Mouse (Mus musculus) stomach, embryonic 16.5 days (tissue): ENCODE results near the gene Zc3h8. TPM values are rescaled to one million over a fixed set of nuclear protein-coding genes. Genes with fewer than 3 reads are reported as not detected.

ENCODE experiments used
- ATAC-seq: fragments of 200-750 bp; cut with Nextera tagmentation; 2 replicates; pipeline ENCODE4 v1.8.0; 2017; ENCODE audit warnings: moderate number of reproducible peaks, moderate TSS enrichment; ENCODE audit not compliant: insufficient read depth, low FRiP score
- H3K27ac ChIP-seq: fragments of 300-500 bp; sonication (generic); 2 replicates; pipeline ENCODE4 v1.5.1; 2014; ENCODE audit warnings: low read length
- H3K27me3 ChIP-seq: fragments of 300-500 bp; sonication (generic); 2 replicates; pipeline ENCODE4 v1.6.1; 2014; ENCODE audit warnings: low read length, control low read depth, mixed read lengths; ENCODE audit not compliant: control insufficient read depth, insufficient read depth
- H3K36me3 ChIP-seq: fragments of 300-500 bp; sonication (generic); 2 replicates; pipeline ENCODE4 v1.6.1; 2014; ENCODE audit warnings: low read length; ENCODE audit not compliant: control insufficient read depth, insufficient read depth
- H3K4me1 ChIP-seq: fragments of 300-500 bp; sonication (generic); 2 replicates; pipeline ENCODE4 v1.6.1; 2014; ENCODE audit warnings: low read length, control low read depth, mixed read lengths; ENCODE audit not compliant: control insufficient read depth, insufficient read depth
- H3K4me2 ChIP-seq: fragments of 300-500 bp; sonication (generic); 2 replicates; pipeline ENCODE4 v1.6.1; 2014; ENCODE audit warnings: low read depth, low read length, mixed read lengths
- H3K4me3 ChIP-seq: fragments of 300-500 bp; sonication (generic); replicated peaks from 2 replicates; pipeline ENCODE4 v1.5.1; 2014; ENCODE audit warnings: mild to moderate bottlenecking, low read length
- H3K9ac ChIP-seq: fragments of 300-500 bp; sonication (generic); 2 replicates; pipeline ENCODE4 v1.6.1; 2014; ENCODE audit warnings: low read length
- H3K9me3 ChIP-seq: fragments of 300-500 bp; sonication (generic); replicated peaks from 2 replicates; pipeline ENCODE4 v1.6.1; 2016; ENCODE audit warnings: low read length, control low read depth; ENCODE audit not compliant: control insufficient read depth
- WGBS: fragments of 180-500 bp; shearing (Covaris S2); extraction: QIAGEN DNeasy Blood & Tissue Kit; methylation state at CpG from one replicate; pipeline ENCODE4 v1.1.7; 2014; 5-methylcytosine and 5-hydroxymethylcytosine counted together
- polyA plus RNA-seq: library from polyadenylated mRNA; unstranded; fragments of >200 nt; fragmentation: Nextera tagmentation; extraction: Ambion mirVana; gene quantifications from 2 replicates; pipeline ENCODE4 v1.2.1, GENCODE M21; 2015

Gene Zc3h8
- polyA plus RNA-seq, 1 experiment from 2014 or later: 5.5 TPM

DNA sequence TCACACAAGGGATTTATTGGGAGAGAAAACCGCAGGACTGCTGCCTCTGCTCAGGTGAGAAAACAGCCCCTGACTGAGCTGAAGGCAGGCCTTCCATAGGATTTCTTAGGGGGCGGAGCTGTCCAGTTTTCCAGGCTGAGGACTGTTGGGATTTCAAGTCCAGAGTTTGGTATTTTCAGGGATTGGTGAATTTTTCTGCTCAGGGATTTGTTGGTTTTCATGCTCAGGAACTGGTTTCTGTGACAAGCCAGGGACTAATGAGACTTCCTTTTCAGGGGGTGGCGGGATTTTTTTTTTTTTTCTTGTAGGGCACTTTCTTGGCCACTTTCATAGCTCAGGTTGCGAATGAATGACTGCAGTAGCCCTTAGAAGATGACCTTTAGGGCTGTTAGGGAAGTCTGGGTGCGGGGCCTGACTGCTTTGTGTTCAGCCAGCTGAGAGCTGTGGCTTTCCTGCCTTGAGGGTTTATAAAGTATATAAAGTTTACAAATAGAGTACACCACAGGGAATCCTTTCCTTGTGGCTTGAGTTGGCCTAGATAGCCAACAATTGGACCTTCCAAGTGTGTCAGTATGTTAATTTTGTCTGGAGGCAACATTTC, 21.7 kb upstream of the Zc3h8 start:
- Histone ChIP-seq H3K36me3 (no peaks in the 10 kb centered on the region), H3K27ac (peak overlapping the region; percentile 76), H3K9ac (peak overlapping the region; percentile 38; the same call in 1 of the 2 replicates), H3K4me1 (0 out of 2 replicates have a peak, but pooled peaks cover 7% of the 10 kb centered on the region), H3K4me3 (no peak overlapping the region), H3K27me3 (no peaks in the 10 kb centered on the region), H3K9me3 (no peaks in the 10 kb centered on the region), H3K4me2 (peak overlapping the region; percentile 58; the same call in 1 of the 2 replicates)
- WGBS: 51% methylated on average over 5 of the region's 5 CpGs
- no peak for ATAC-seq

- no peak overlapping the region for H3K4me2 ChIP-seq
- no peaks in the 10 kb centered on the region for H3K4me1 ChIP-seq
- H3K4me3 ChIP-seq: no peak overlapping the region
- H3K9me3 ChIP-seq: no peaks in the 10 kb centered on the region
- H3K27ac ChIP-seq: no peak overlapping the region
- H3K36me3 ChIP-seq: no peaks in the 10 kb centered on the region
- ATAC-seq: no peak
- H3K9ac ChIP-seq: no peak overlapping the region
- no peaks in the 10 kb centered on the region for H3K27me3 ChIP-seq
Observed at GRCm38 (mm10) chr2:128954186-128954585, 10.3 kb upstream of the Zc3h8 start.

GRCm38 (mm10) chr2:128947962-128948588, 4.2 kb upstream of the Zc3h8 start:
- H3K9me3 ChIP-seq: no peaks in the 10 kb centered on the region
- no peaks in the 10 kb centered on the region for H3K27me3 ChIP-seq
- WGBS: 35% methylated on average over 6 of the region's 6 CpGs
- H3K4me2 ChIP-seq: no peak overlapping the region
- no peak overlapping the region for H3K4me3 ChIP-seq
- ATAC-seq: no peak
- H3K36me3 ChIP-seq: no peaks in the 10 kb centered on the region
- no peak overlapping the region for H3K9ac ChIP-seq
- no peak overlapping the region for H3K27ac ChIP-seq
- no peaks in the 10 kb centered on the region for H3K4me1 ChIP-seq

DNA sequence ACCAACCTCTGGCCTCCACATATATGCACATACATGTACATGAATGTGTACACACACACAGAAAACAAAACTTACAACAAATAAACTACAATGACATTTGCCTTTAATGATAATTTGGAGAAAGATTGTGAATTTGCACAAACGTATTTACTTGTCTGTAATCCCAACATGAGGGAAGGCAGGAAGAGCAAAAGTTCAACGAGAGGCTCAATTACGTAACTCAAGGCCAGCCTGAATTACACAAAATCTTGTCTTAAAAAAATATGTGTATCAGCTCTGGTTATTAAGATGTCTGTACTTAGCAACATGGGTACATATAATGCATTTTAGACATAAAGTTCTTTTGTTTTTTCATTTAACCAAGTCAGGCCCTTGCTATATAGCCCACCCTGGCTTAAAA, 7.6 kb downstream of the Zc3h8 start:
- Histone ChIP-seq H3K27ac (no peak overlapping the region), H3K4me2 (no peak overlapping the region), H3K9me3 (no peaks in the 10 kb centered on the region), H3K4me3 (no peak overlapping the region), H3K27me3 (no peaks in the 10 kb centered on the region), H3K9ac (no peak overlapping the region), H3K36me3 (0 out of 2 replicates have a peak, but pooled peaks cover 5% of the 10 kb centered on the region), H3K4me1 (no peaks in the 10 kb centered on the region)
- 80% methylated on average over 3 of the region's 3 CpGs for WGBS
- no peak for ATAC-seq

- H3K27me3 ChIP-seq: no peaks in the 10 kb centered on the region
- peaks cover 8% of the 10 kb centered on the region; the same call in 1 of the 2 replicates for H3K36me3 ChIP-seq
- H3K27ac ChIP-seq: no peak overlapping the region
- no peak for ATAC-seq
- no peak overlapping the region for H3K9ac ChIP-seq
- H3K4me1 ChIP-seq: no peaks in the 10 kb centered on the region
- H3K4me3 ChIP-seq: no peak overlapping the region
- no peaks in the 10 kb centered on the region for H3K9me3 ChIP-seq
- no peak overlapping the region for H3K4me2 ChIP-seq
Observed at GRCm38 (mm10) chr2:128930704-128931103, 13.2 kb downstream of the Zc3h8 start.

- no peak for ATAC-seq
- Histone ChIP-seq H3K27ac (no peak overlapping the region), H3K9ac (no peak overlapping the region), H3K9me3 (no peaks in the 10 kb centered on the region), H3K27me3 (no peaks in the 10 kb centered on the region), H3K4me2 (no peak overlapping the region), H3K4me3 (no peak overlapping the region), H3K36me3 (peaks cover 3% of the 10 kb centered on the region; the same call in 1 of the 2 replicates), H3K4me1 (no peaks in the 10 kb centered on the region)
- WGBS: 84% methylated on average over 3 of the region's 3 CpGs
Observed at GRCm38 (mm10) chr2:128928446-128928845, 15.4 kb downstream of the Zc3h8 start.

DNA sequence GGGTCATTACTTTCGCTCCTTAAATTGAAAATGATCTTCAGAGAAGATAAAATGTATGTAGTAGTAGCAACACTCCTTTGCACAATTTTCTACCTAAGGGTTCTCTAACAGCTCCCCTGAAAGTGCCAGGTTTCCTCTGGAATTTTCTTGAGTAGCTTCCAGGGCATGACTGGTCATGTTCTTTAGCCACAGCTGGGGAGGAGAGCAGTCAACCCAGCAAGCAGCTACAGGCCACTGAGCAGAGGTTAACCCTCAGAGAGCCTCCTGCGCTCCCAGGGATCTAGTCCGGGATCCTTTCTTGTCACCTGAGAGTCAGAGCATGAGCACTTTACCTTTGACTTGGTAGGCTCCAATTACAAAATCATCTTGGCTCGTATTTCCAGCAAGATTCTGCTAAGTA, 19.1 kb downstream of the Zc3h8 start:
- Histone ChIP-seq H3K36me3 (peaks cover 3% of the 10 kb centered on the region; the same call in 1 of the 2 replicates), H3K27me3 (no peaks in the 10 kb centered on the region), H3K4me3 (no peak overlapping the region), H3K9ac (no peak overlapping the region), H3K27ac (no peak overlapping the region), H3K9me3 (no peaks in the 10 kb centered on the region), H3K4me1 (no peaks in the 10 kb centered on the region), H3K4me2 (no peak overlapping the region)
- no peak for ATAC-seq
- WGBS: 90% methylated on average over 4 of the region's 4 CpGs

DNA sequence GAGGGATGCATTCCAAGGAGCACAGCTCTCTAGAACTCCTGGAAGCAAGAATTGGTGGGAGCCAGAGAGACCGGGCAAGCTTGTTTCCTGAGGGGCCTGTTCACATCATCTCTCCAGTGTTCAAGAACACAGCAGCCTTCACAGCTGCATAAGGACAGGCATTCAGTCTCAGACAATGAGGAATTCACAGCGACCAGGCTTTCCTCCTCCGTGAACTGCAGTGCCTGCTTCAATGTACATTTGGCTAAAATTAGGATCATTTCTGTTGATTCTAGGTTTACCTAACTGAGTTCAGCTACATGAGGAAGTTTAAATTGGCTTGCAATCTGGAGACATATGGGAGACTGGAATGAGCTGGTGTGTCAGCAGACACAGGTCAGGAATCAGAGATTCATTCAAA, 27.3 kb downstream of the Zc3h8 start:
- ATAC-seq: no peak
- no peak overlapping the region for H3K4me2 ChIP-seq
- 53% methylated on average over 3 of the region's 3 CpGs for WGBS
- H3K4me3 ChIP-seq: no peak overlapping the region
- H3K27ac ChIP-seq: no peak overlapping the region
- H3K9me3 ChIP-seq: no peaks in the 10 kb centered on the region
- no peaks in the 10 kb centered on the region for H3K4me1 ChIP-seq
- H3K9ac ChIP-seq: no peak overlapping the region
- H3K27me3 ChIP-seq: no peaks in the 10 kb centered on the region
- no peaks in the 10 kb centered on the region for H3K36me3 ChIP-seq

DNA sequence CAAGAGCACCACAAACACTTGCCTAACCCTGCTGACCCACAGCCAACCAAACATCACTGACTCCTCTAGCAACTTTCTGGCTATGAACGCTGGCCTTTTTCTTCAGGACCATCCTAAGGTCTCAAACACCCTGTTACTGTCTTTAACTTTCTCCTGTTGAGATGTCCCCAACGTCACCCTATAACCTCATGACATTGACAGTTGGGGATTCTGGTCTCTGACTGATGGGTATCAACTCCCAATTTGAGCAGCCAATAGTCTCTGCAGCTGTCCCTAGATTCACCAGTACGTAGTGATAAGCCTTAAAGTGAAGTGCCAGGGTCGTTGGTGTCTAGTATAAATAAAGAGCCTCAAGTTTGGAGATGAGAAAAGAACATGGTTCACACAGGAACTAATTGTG, 28.9 kb downstream of the Zc3h8 start:
- Histone ChIP-seq H3K4me1 (no peaks in the 10 kb centered on the region), H3K27ac (no peak overlapping the region), H3K4me3 (no peak overlapping the region), H3K27me3 (no peaks in the 10 kb centered on the region), H3K9ac (no peak overlapping the region), H3K4me2 (no peak overlapping the region), H3K36me3 (no peaks in the 10 kb centered on the region), H3K9me3 (no peaks in the 10 kb centered on the region)
- WGBS: 73% methylated on average over 4 of the region's 4 CpGs
- ATAC-seq: no peak
